Mouse (Mus musculus): ENCODE data around the gene Tnrc6c. TPM values are rescaled to one million over a fixed set of nuclear protein-coding genes. Genes with fewer than 3 reads are reported as not detected.

The Tnrc6c gene
- 10 to 100 TPM; 82.9 to 88.3 TPM for total RNA-seq (2023)

GRCm38 (mm10) chr11:117653491-117654351 is at the start of gene Tnrc6c:
Gene Tnrc6c, plus strand, starts transcription at chr11:117654289.

GRCm38 (mm10) chr11:117781993-117782704 is 128.1 kb downstream of the Tnrc6c start, which contains the start of the genes Tmc8 and Tmc6:
Gene Tmc8, plus strand, starts transcription at chr11:117782076.
Gene Tmc6, minus strand, starts transcription at chr11:117782198.

GRCm38 (mm10) chr11:117797511-117798159 is 143.5 kb downstream of the Tnrc6c start, which contains the start of gene 6030468B19Rik:
Gene 6030468B19Rik, plus strand, starts transcription at chr11:117797660.

GRCm38 (mm10) chr11:117809407-117810311 is 155.6 kb downstream of the Tnrc6c start, which contains the start of the genes Gm20708 and Syngr2:
Gene Gm20708, plus strand, starts transcription at chr11:117809668.
Gene Syngr2, plus strand, starts transcription at chr11:117809668.

Other genes starting within 250 kb of the Tnrc6c start
- gene Gm11733, start 169.9 kb upstream of the Tnrc6c start, total RNA-seq (2023) = not detected
- 10 to 100 TPM; 71.7 to 72.1 TPM for gene Tmc8, start 127.8 kb downstream of the Tnrc6c start, total RNA-seq (2023)
- 100 to 1,000 TPM; 153 to 154 TPM for gene Tmc6, start 127.9 kb downstream of the Tnrc6c start, total RNA-seq (2023)
- 1 to 10 TPM; 3.2 to 4.5 TPM for gene 6030468B19Rik, start 143.4 kb downstream of the Tnrc6c start, total RNA-seq (2023)
- 10 to 100 TPM in 1 of 2 experiments, 1 to 10 TPM in 1; 9.6 to 14.9 TPM for gene Gm20708, start 155.4 kb downstream of the Tnrc6c start, total RNA-seq (2023)
- 100 to 1,000 TPM; 154 to 163 TPM for gene Syngr2, start 155.4 kb downstream of the Tnrc6c start, total RNA-seq (2023)
- gene Afmid, start 171.6 kb downstream of the Tnrc6c start, total RNA-seq (2023) = 10 to 100 TPM; 30.8 to 31.9 TPM
- gene Tk1, start 171.8 kb downstream of the Tnrc6c start, total RNA-seq (2023) = 10 to 100 TPM; 37.2 to 67.4 TPM
- 1 to 10 TPM; 2.3 to 5.2 TPM for gene Birc5, start 195.0 kb downstream of the Tnrc6c start, total RNA-seq (2023)
- gene Tmem235, start 206.5 kb downstream of the Tnrc6c start, total RNA-seq (2023) = not detected
- gene Tha1, start 219.2 kb downstream of the Tnrc6c start, total RNA-seq (2023) = 1 to 10 TPM; 2.6 to 2.7 TPM